Mouse (Mus musculus) hindbrain, embryonic 10.5 days (tissue): ENCODE measurements around the gene Ptprj. TPM values are rescaled to one million over a fixed set of nuclear protein-coding genes. Genes with fewer than 3 reads are reported as not detected.

Source experiments
- DNase-seq: peaks from one replicate; pipeline ENCODE4 v3.0.0-alpha.2; 2017; ENCODE audit warnings: low spot score
- H3K27ac ChIP-seq: fragments of 300-500 bp; sonication (generic); 2 replicates; pipeline ENCODE4 v1.5.1; 2016; ENCODE audit warnings: mild to moderate bottlenecking, moderate library complexity
- H3K27me3 ChIP-seq: fragments of 300-500 bp; sonication (generic); 2 replicates; pipeline ENCODE4 v1.6.1; 2016; ENCODE audit warnings: mild to moderate bottlenecking; ENCODE audit not compliant: poor library complexity, insufficient read depth, severe bottlenecking
- H3K36me3 ChIP-seq: fragments of 300-500 bp; sonication (generic); 2 replicates; pipeline ENCODE4 v1.6.1; 2016; ENCODE audit warnings: mild to moderate bottlenecking, moderate library complexity
- H3K4me1 ChIP-seq: fragments of 300-500 bp; sonication (generic); replicated peaks from 2 replicates; pipeline ENCODE4 v1.6.1; 2016; ENCODE audit warnings: mild to moderate bottlenecking
- H3K4me3 ChIP-seq: fragments of 300-500 bp; sonication (generic); 2 replicates; pipeline ENCODE4 v1.5.1; 2016; ENCODE audit warnings: mild to moderate bottlenecking, moderate library complexity
- H3K9me3 ChIP-seq: fragments of 300-500 bp; sonication (generic); 2 replicates; pipeline ENCODE4 v1.6.1; 2016; ENCODE audit warnings: mild to moderate bottlenecking, moderate library complexity
- WGBS: fragments of 180-500 bp; shearing (Covaris S2); methylation state at CpG from one replicate; pipeline ENCODE4 v1.1.7; 2016; 5-methylcytosine and 5-hydroxymethylcytosine counted together
- polyA plus RNA-seq: library from polyadenylated mRNA; unstranded; fragments of >200 nt; fragmentation: Nextera tagmentation; extraction: Ambion mirVana; gene quantifications from 2 replicates; pipeline ENCODE4 v1.2.1, GENCODE M21; 2016

Ptprj gene
- polyA plus RNA-seq, 1 experiment from 2014 or later = 1.5 TPM

GRCm38 (mm10) chr2:90564552-90564951 is 15.9 kb downstream of the Ptprj start:
- no peaks in the 10 kb centered on the region for H3K9me3 ChIP-seq
- no peaks in the 10 kb centered on the region for H3K27me3 ChIP-seq
- no peak overlapping the region for H3K27ac ChIP-seq
- H3K36me3 ChIP-seq = no peaks in the 10 kb centered on the region
- 92% methylated on average over 8 of the region's 8 CpGs for WGBS
- peaks cover 22% of the 10 kb centered on the region for H3K4me1 ChIP-seq
- DNase-seq = no peak
- H3K4me3 ChIP-seq = no peak overlapping the region

- no peak overlapping the region for H3K27ac ChIP-seq
- no peaks in the 10 kb centered on the region for H3K27me3 ChIP-seq
- DNase-seq = no peak
- H3K4me3 ChIP-seq = no peak overlapping the region
- WGBS = 79% methylated on average over 4 of the region's 4 CpGs
- H3K9me3 ChIP-seq = no peaks in the 10 kb centered on the region
- no peaks in the 10 kb centered on the region for H3K36me3 ChIP-seq
- H3K4me1 ChIP-seq = peaks cover 22% of the 10 kb centered on the region
These were observed 17.3 kb downstream of the Ptprj start for GRCm38 (mm10) chr2:90563171-90563570.

DNA sequence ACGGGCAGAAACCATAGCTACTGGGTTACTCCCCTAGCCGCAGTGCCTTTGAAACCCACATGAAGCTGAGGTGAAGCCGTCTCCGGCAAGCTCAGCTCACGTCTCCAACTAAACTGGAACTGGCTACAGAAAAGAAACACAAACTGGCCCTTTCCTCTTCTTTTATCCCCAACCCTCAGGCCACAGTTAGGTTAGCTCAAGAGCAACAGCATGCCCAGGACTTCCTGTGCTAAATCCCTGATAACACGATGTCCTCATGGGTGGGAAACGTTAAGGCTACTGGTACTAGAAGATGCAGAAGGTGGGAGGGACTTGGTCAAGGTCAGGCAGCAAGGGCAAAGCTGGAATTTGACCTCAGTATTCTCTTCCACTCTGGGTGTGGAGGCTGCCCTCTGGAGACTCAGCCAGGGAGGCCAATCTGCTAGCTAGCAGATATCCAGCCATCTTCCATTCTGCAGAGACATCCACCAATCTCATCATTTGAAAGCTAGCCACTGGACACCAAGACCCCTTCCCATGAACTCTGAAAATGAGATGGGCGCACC is 18.2 kb downstream of the Ptprj start:
- Histone ChIP-seq H3K27me3 (no peaks in the 10 kb centered on the region), H3K9me3 (no peaks in the 10 kb centered on the region), H3K4me3 (no peak overlapping the region), H3K4me1 (peaks cover 22% of the 10 kb centered on the region), H3K36me3 (no peaks in the 10 kb centered on the region), H3K27ac (no peak overlapping the region)
- no peak for DNase-seq
- WGBS = 81% methylated on average over 8 of the region's 8 CpGs

DNA sequence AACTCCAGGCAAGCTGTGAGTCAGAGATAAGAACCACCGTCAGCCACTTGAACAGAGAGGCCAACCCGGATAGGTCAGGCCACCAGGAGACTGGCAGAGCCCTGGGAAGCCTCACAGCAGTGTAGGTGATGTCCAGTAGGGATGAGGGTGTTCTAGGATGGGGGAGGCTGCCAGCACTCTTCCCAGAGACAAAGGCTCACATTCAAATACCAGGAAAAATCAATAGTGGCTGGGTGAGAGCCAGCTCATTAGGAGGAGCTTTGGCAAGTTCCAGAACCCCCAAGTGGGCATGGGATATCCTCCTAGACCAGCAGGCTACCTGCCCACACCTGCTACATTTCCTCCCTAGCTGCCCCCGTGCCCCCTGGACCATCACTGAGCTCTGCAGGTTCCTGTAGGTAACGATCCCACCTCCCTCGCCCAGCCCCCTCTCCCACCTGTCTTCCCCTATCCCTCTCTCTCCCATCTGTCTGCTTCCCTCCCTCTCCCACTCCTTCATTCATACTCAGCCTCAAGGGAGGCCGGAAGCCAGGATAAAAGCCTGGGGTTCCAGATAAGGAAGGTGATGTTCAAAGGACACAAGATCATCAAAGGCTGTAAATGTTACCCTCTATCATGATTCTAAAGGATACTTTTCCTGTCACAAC is 20.1 kb downstream of the Ptprj start:
- no peaks in the 10 kb centered on the region for H3K36me3 ChIP-seq
- H3K27me3 ChIP-seq = no peaks in the 10 kb centered on the region
- WGBS = 75% methylated on average over 6 of the region's 6 CpGs
- H3K4me1 ChIP-seq = peaks cover 18% of the 10 kb centered on the region
- H3K4me3 ChIP-seq = no peak overlapping the region
- H3K27ac ChIP-seq = peak overlapping the region; percentile 69
- DNase-seq = no peak
- H3K9me3 ChIP-seq = no peaks in the 10 kb centered on the region

DNA sequence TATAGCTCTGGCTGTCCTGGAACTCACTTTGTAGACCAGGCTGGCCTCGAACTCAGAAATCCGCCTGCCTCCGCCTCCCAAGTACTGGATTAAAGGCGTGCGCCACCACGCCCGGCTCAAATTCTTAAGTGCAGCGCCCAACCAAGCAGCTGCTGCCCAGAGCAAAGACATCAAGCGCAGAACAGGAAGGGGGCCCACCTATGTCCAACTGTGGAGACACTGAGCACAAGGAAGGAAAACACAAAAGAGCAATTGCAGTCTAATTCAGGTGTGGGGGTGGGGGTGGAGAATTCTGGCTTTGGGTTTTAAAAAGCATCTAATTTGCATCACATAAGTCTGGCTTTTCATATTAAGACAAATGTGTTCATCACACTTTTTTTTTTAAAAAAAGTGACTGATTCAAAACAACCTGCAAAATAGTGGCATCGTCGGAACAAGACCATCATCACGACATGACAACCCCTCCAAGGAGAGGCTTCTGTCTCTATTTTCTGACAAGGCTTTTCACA is 20.7 kb downstream of the Ptprj start:
- Histone ChIP-seq H3K36me3 (no peaks in the 10 kb centered on the region), H3K9me3 (no peaks in the 10 kb centered on the region), H3K27me3 (no peaks in the 10 kb centered on the region), H3K4me3 (no peak overlapping the region), H3K27ac (peak overlapping the region; percentile 69; the same call in 1 of the 2 replicates), H3K4me1 (peaks cover 18% of the 10 kb centered on the region)
- DNase-seq = no peak
- WGBS = 87% methylated on average over 12 of the region's 12 CpGs

DNA sequence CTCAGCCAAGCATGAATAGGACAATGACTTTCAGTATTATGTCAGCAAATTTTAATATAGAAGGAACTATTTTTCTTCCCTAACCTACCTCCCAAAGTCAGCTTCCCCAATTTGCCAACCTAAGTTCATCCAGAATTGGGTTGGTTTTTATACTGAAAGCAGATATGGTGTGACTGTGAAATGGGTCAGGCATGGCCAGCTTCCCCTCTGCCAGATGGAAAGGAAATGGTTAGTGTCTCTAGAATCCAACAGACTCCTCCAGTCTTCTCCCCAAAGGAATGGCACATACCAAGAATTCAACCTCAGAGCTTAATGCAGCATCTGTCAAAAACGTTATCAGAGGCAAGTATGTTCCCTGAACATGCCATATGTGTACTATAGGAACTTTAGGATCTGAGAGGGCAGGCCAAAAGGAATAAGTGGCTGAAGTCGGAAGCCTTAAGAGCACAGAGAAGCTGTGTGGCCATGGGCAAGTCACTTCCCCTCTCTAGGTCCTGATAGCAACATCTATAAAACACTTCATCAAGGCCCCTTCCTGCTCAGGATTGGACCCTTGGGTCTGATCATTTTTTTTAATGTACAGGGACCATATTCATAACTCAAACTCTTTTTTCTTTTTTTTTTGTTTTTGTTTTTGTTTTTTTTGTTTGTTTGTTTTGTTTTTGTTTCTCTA is 21.3 kb downstream of the Ptprj start:
- H3K4me3 ChIP-seq = no peak overlapping the region

DNA sequence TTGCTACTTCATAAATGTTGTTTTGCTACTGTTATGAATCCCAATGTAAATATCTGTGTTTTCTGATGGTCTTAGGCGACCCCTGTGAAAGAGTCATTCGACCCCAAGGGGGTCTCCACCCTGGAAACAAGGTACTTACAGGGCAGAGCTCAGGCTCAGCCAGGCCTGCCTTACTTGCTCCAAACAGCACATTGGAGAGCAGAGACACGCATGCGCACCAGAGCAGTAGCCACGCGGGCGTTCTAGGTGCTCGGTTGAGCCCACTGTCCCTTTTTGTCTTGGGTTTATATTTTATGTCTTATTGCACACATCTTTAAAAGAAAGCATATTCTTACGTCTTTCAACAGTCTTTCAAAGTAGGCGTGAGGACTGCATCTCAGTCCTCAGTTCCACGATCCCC is 22.1 kb downstream of the Ptprj start:
- no peaks in the 10 kb centered on the region for H3K36me3 ChIP-seq
- no peak overlapping the region for H3K4me3 ChIP-seq
- peaks cover 18% of the 10 kb centered on the region for H3K4me1 ChIP-seq
- DNase-seq = no peak
- H3K9me3 ChIP-seq = no peaks in the 10 kb centered on the region
- H3K27ac ChIP-seq = no peak overlapping the region
- no peaks in the 10 kb centered on the region for H3K27me3 ChIP-seq
- WGBS = 88% methylated on average over 11 of the region's 11 CpGs

More for the DNA sequence above, 21.3 kb downstream of the Ptprj start:
- Histone ChIP-seq H3K27ac (no peak overlapping the region), H3K9me3 (no peaks in the 10 kb centered on the region), H3K27me3 (no peaks in the 10 kb centered on the region), H3K4me1 (peaks cover 18% of the 10 kb centered on the region), H3K36me3 (no peaks in the 10 kb centered on the region)
- no peak for DNase-seq
- WGBS = 88% methylated on average over 2 of the region's 2 CpGs

GRCm38 (mm10) chr2:90557913-90558312 is 22.5 kb downstream of the Ptprj start:
- Histone ChIP-seq H3K27ac (no peak overlapping the region), H3K4me3 (no peak overlapping the region), H3K27me3 (no peaks in the 10 kb centered on the region), H3K4me1 (peaks cover 18% of the 10 kb centered on the region), H3K9me3 (no peaks in the 10 kb centered on the region), H3K36me3 (no peaks in the 10 kb centered on the region)
- DNase-seq = no peak
- 87% methylated on average over 3 of the region's 3 CpGs for WGBS

- Histone ChIP-seq H3K36me3 (no peaks in the 10 kb centered on the region), H3K27me3 (no peaks in the 10 kb centered on the region), H3K4me3 (no peak overlapping the region), H3K27ac (no peak overlapping the region), H3K4me1 (peaks cover 8% of the 10 kb centered on the region), H3K9me3 (0 out of 2 replicates have a peak, but pooled peaks cover 6% of the 10 kb centered on the region)
- WGBS = 85% methylated on average over 5 of the region's 5 CpGs
- DNase-seq = no peak
These were observed 24.7 kb downstream of the Ptprj start for GRCm38 (mm10) chr2:90555744-90556143.

GRCm38 (mm10) chr2:90554806-90555205 is 25.6 kb downstream of the Ptprj start:
- Histone ChIP-seq H3K4me3 (no peak overlapping the region), H3K36me3 (no peaks in the 10 kb centered on the region), H3K9me3 (0 out of 2 replicates have a peak, but pooled peaks cover 6% of the 10 kb centered on the region), H3K27ac (no peak overlapping the region), H3K27me3 (no peaks in the 10 kb centered on the region), H3K4me1 (no peaks in the 10 kb centered on the region)
- WGBS = 90% methylated on average over 4 of the region's 4 CpGs
- DNase-seq = no peak

DNA sequence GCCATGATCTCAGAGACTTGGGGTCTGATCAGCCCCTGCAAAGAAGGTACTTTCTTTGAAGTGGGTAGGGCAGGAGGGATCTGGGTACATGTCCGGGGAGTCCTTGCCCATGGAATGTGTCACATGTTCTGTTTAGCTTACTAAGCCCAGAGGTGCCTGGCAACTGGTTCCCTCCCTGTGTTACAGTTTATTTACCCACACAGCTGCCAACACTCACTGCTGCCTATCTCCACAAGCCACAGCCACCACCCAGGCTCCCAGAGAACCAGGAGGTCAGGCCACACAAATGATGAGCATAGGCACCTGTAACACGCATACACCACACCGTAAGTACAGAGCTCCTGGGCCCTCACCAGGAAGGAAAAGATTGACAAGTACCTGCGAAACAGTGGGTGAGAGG is 26.6 kb downstream of the Ptprj start:
- H3K36me3 ChIP-seq = no peaks in the 10 kb centered on the region
- H3K4me1 ChIP-seq = no peaks in the 10 kb centered on the region
- WGBS = 89% methylated on average over 4 of the region's 4 CpGs
- no peak for DNase-seq
- no peak overlapping the region for H3K4me3 ChIP-seq
- H3K27ac ChIP-seq = no peak overlapping the region
- 0 out of 2 replicates have a peak, but pooled peaks cover 6% of the 10 kb centered on the region for H3K9me3 ChIP-seq
- H3K27me3 ChIP-seq = no peaks in the 10 kb centered on the region

GRCm38 (mm10) chr2:90550656-90551055 is 29.8 kb downstream of the Ptprj start:
- WGBS = 87% methylated on average over 6 of the region's 6 CpGs
- Histone ChIP-seq H3K4me1 (peaks cover 6% of the 10 kb centered on the region; the same call in 1 of the 2 replicates), H3K27me3 (no peaks in the 10 kb centered on the region), H3K4me3 (no peak overlapping the region), H3K36me3 (no peaks in the 10 kb centered on the region), H3K27ac (no peak overlapping the region), H3K9me3 (0 out of 2 replicates have a peak, but pooled peaks cover 6% of the 10 kb centered on the region)
- no peak for DNase-seq

DNA sequence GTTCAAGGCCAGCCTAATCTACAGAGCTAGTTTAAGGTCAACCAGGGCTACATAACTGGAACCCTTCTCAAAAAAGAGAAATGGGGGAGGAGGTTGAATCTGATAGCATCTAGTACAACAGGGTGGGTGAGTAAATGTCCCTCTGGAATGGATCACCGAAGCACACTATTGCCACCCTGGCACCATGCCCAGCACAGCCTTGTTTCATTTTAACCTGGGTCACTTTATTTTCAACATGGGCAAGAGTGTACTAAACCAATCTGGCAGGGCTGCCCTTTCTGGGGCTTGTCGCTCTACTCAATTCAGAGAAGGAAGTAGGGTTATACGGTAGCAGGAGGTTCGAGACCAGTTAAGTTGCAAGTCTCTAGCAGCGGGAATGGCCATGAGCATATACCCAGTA is 31.9 kb downstream of the Ptprj start:
- WGBS = 93% methylated on average over 5 of the region's 5 CpGs
- Histone ChIP-seq H3K4me1 (peaks cover 11% of the 10 kb centered on the region), H3K27me3 (no peaks in the 10 kb centered on the region), H3K27ac (no peak overlapping the region), H3K36me3 (no peaks in the 10 kb centered on the region), H3K9me3 (0 out of 2 replicates have a peak, but pooled peaks cover 6% of the 10 kb centered on the region), H3K4me3 (no peak overlapping the region)
- DNase-seq = no peak
